Mouse (Mus musculus): ENCODE data around the gene Ddx50. TPM values are rescaled to one million over a fixed set of nuclear protein-coding genes. Genes with fewer than 3 reads are reported as not detected.

The Ddx50 gene
- 83.7 and 92.3 TPM in 2 replicates for polyA plus RNA-seq (2012; rRNA removed)

GRCm38 (mm10) chr10:62650881-62651810 is at the start of gene Ddx50:
Gene Ddx50 (minus strand): TSS chr10:62651218.

DNA sequence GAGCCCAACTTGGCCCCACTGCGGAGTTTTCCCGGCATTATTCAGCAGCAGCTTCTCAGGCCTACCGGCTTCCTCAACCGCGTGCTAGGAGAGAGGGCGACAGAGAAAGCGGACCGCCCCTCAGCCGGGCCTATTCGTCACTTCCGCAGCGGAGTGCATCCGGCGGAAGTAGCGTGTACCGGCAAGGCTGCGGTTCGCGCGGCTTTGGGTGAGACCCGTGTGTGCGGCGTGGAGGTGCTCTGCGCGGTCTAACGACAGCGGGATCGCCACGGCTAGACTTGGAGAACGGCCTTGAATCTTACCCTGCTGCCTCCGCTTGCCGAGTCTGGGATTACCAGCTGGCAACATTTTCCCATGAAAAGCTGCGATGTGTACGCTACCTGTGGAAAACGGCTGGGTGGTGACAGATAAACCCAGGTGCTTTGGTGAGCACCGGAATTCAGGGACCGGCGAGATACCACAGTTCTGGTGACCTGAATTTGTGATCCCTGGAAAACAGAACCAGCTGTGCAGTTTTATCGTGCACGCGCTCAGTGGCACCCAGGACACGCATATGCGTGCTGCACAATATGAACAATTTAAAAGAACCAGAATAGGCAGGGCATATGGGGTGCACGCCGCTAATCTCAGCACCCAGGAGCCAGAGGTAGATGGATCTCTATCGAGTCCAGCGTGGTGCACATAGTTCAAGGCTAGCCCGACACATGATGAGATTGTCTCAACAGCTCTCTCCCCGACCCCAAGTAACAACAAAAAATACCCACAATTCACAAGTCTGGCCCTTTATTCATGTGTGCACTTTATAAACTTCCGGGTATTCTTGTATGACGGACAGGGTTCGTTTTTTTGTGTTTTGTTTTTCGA is 48.6 kb downstream of the Ddx50 start, which contains the start of gene Ddx21:
Gene Ddx21 (minus strand): TSS at position 105 of the 864 bp plus-strand sequence.

DNA sequence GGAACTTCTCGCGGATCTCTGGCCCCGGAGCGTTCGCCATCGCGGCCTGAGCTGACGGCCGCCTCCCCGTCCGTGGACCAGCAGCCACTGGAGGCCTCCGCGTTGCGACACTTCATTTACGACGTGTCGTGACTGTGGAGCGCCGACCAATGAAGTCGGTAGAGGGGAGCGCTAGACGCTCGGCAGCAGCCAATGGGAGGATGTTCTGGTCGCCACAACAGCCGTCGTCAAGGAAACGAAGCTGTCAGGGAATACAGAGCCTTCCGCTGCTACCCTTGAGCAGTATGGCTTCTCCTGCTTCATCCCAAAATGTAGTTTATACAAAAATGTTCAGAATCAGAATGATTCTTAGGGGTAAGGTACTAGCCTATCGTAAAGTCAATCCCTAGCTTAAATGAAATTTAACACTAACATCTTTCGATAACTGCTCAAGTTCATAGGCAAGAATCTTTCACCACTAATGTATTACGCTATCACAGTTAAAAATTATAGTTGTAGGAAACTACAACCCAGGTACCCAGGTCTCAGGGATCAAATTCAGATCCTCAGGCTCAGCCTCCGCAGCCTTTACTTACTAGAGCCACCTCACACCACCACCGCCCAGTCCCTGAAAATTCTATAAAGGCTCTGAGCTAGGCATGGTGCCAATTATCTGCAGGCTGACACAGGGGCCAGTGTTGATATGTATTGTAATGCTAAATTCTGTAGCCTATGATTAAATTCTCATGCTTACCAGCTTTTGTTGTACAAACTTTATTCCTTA is 72.5 kb downstream of the Ddx50 start, which contains the start of gene Kif1bp:
Gene Kif1bp (minus strand): TSS at position 120 of the 763 bp plus-strand sequence.

Other genes starting within 250 kb of the Ddx50 start
- 0.52 and 0.68 TPM in 2 replicates for gene Hkdc1, start 228.7 kb downstream of the Ddx50 start, polyA plus RNA-seq (2012; rRNA removed)
- gene 4930507D05Rik, start 201.7 kb downstream of the Ddx50 start, polyA plus RNA-seq (2012; rRNA removed) = 0.80 and 0.95 TPM in 2 replicates
- gene Supv3l1, start 201.5 kb downstream of the Ddx50 start, polyA plus RNA-seq (2012; rRNA removed) = 30.7 and 31.3 TPM in 2 replicates
- gene Vps26a, start 164.4 kb downstream of the Ddx50 start, polyA plus RNA-seq (2012; rRNA removed) = 26.5 and 29.8 TPM in 2 replicates
- gene Srgn, start 123.8 kb downstream of the Ddx50 start, polyA plus RNA-seq (2012; rRNA removed) = 6.1 and 9.6 TPM in 2 replicates
- gene Kif1bp, start 72.8 kb downstream of the Ddx50 start, polyA plus RNA-seq (2012; rRNA removed) = 62.4 and 68.2 TPM in 2 replicates
- 46.7 and 50.2 TPM in 2 replicates for gene Ddx21, start 48.9 kb downstream of the Ddx50 start, polyA plus RNA-seq (2012; rRNA removed)
- 2.2 and 2.5 TPM in 2 replicates for gene Stox1, start 74.9 kb upstream of the Ddx50 start, polyA plus RNA-seq (2012; rRNA removed)
- gene Ccar1, start 141.1 kb upstream of the Ddx50 start, polyA plus RNA-seq (2012; rRNA removed) = 87.3 and 93.4 TPM in 2 replicates

Measured in central nervous system, embryonic 14 days (tissue).